Mouse (Mus musculus) neural tube, embryonic 10.5 days (tissue): Measurements from ENCODE around the gene Cbr4.

ENCODE experiments used
- DNase-seq: peaks from one replicate; pipeline ENCODE4 v3.0.0-alpha.2; 2017; ENCODE audit warnings: low spot score; ENCODE audit errors: extremely low spot score

Cbr4 gene

DNA sequence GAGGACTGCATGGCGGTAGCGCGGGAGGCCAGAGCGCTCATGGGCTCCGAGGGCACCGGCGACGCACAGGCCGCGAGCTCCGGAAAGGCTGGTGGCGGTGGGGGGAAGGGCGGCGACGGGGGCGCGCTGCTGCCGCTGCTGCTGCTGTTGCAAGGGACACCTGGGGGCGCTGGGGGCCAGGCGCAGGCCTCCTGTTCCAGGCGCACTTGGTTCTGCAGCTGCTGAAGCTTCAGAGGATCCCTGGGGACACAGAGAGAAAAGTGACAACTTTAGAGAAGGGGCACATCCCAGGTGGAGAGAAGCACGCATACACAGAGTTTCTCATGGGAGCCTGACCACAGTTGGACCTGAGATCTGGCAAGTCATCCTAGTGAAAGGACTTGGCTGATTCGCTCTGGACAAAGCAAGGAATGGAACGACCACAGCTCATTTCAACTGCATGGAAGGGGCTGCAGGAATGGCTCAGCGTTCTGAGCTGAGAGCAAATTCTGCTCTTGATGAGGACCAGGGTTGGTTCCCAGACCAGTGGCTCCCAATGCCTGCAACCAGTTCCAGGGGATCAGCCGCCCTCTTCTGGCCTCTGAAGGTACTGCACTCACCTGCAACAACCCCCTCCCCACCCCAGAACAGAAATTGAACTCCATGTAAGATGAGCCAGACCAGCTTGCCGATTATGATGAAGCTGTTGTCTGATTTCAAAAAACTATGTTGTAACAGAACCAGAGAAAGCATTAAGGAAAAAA is 62.6 kb downstream of the Cbr4 start:
- DNase-seq: peak; percentile 51

DNA sequence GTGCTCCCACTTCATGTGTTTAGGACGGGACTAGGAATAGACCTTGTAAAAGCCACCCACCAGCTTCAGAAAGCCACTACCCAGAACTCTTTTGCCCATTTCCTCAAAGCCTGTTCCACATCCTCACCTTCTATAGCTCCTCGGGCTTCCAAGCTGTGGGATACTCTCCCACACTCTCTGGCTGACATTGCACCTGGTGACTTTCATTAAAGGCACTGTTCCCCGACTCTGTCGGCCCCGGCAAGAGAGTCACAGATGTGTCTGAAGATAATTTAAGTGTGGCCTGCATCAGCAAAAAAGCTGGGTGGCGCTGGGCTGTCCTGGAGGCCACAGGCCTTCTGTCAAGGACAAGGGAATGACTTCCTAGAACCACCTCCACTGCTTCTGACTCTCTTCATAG is 64.7 kb downstream of the Cbr4 start:
- no peak for DNase-seq

DNA sequence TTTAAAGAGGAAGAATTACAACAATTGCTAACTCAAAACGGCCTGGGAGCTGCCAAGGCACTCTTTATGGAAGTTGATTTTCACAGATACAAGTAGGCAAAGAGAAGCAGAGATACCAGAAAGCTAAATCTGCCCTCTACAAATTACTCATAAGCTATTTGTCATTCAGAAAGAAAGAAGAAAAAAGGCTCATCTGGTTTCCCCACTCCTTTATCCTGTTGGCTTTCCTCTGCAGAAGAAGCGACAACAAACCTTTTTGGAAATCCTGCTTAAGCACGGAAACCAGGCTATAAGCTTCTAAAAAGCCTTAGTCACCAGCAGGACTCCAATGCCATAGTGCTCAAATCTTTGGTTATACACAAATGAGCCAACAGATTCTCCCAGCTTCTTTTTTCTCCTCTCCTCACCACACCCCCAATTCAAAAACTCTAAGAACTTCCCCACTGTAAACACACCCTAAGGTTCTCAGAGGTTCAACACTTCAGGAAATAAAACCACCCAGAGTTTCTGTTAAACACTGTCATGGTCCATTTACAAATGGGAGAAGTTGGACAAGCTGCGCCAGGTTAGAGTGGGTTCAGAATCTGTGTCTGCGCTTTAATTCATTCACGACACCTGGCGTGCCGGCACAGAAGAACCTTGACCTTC is 65.3 kb downstream of the Cbr4 start:
- no peak for DNase-seq

GRCm38 (mm10) chr8:61555343-61555742 is 67.8 kb downstream of the Cbr4 start:
- DNase-seq: no peak

- no peak for DNase-seq
Measured at GRCm38 (mm10) chr8:61556219-61556618, 68.7 kb downstream of the Cbr4 start.
